Mouse (Mus musculus): ENCODE measurements around the gene Ipo7.

The Ipo7 gene

DNA sequence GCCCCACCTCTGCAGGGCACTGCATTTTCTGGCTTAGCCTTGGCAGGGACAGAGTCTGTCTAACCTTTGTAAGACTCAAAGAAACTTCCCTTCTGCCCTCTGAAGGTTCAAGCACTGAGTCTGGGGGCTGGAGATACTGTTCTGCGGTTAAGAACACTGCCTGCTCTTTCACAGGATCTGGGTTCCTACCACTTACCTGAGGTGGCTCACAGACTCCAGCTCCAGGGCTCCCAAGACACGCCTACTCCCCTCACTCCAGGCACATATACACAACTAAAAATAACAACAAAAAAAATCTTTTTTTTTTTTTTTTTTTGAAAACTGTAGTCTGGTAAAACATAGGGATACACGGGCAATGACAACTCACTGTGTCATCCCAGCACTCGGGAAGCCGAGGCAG is 83.2 kb downstream of the Ipo7 start:
- DNase-seq (ENCODE audit: low read depth): no peak

- DNase-seq (ENCODE audit: low read depth): no peak
These were observed 87.0 kb downstream of the Ipo7 start for GRCm38 (mm10) chr7:110105041-110105440.

Data from NIH3T3 (cell line).